Mouse (Mus musculus) forebrain, embryonic 16.5 days (tissue): ENCODE results near the gene Fam214a. TPM values are rescaled to one million over a fixed set of nuclear protein-coding genes. Genes with fewer than 3 reads are reported as not detected.

ENCODE experiments used
- ATAC-seq: fragments of 200-750 bp; cut with Nextera tagmentation; 2 replicates; pipeline ENCODE4 v1.8.0; 2017; ENCODE audit warnings: mild to moderate bottlenecking, moderate library complexity
- H3K27ac ChIP-seq: fragments of 300-500 bp; sonication (generic); 2 replicates; pipeline ENCODE4 v1.5.1; 2014; ENCODE audit warnings: low read length, control low read depth
- H3K27me3 ChIP-seq: fragments of 300-500 bp; sonication (generic); replicated peaks from 2 replicates; pipeline ENCODE4 v1.6.1; 2014; ENCODE audit warnings: low read length; ENCODE audit not compliant: control insufficient read depth, insufficient read depth
- H3K36me3 ChIP-seq: fragments of 300-500 bp; sonication (generic); 2 replicates; pipeline ENCODE4 v1.6.1; 2014; ENCODE audit not compliant: control insufficient read depth, insufficient read depth
- H3K4me1 ChIP-seq: fragments of 300-500 bp; sonication (generic); replicated peaks from 2 replicates; pipeline ENCODE4 v1.6.1; 2014; ENCODE audit warnings: low read length; ENCODE audit not compliant: control insufficient read depth, insufficient read depth
- H3K4me2 ChIP-seq: fragments of 300-500 bp; sonication (generic); 2 replicates; pipeline ENCODE4 v1.6.1; 2014; ENCODE audit warnings: mild to moderate bottlenecking, low read length, control low read depth
- H3K4me3 ChIP-seq: fragments of 300-500 bp; sonication (generic); replicated peaks from 2 replicates; pipeline ENCODE4 v1.5.1; 2014; ENCODE audit warnings: mild to moderate bottlenecking, low read length, control low read depth
- H3K9ac ChIP-seq: fragments of 300-500 bp; sonication (generic); replicated peaks from 2 replicates; pipeline ENCODE4 v1.6.1; 2014; ENCODE audit warnings: low read depth, low read length, control low read depth
- H3K9me3 ChIP-seq: fragments of 300-500 bp; sonication (generic); 2 replicates; pipeline ENCODE4 v1.6.1; 2016; ENCODE audit warnings: low read length; ENCODE audit not compliant: control insufficient read depth
- WGBS: fragments of 180-500 bp; shearing (Covaris S2); extraction: QIAGEN DNeasy Blood & Tissue Kit; methylation state at CpG from one replicate; pipeline ENCODE4 v1.1.7; 2014; 5-methylcytosine and 5-hydroxymethylcytosine counted together
- polyA plus RNA-seq: library from polyadenylated mRNA; unstranded; fragments of >200 nt; fragmentation: Nextera tagmentation; extraction: Ambion mirVana; gene quantifications from 2 replicates; pipeline ENCODE4 v1.2.1, GENCODE M21; 2015

Fam214a gene
- polyA plus RNA-seq, 1 experiment from 2014 or later: 30.1 TPM

GRCm38 (mm10) chr9:74975416-74975815 is 22.7 kb downstream of the Fam214a start:
- peak; percentile 18 for ATAC-seq
- H3K4me2 ChIP-seq: peak overlapping the region; percentile 71
- 10% methylated on average over 7 of the region's 7 CpGs for WGBS
- peaks cover 32% of the 10 kb centered on the region for H3K4me1 ChIP-seq
- H3K36me3 ChIP-seq: no peaks in the 10 kb centered on the region
- H3K9ac ChIP-seq: peak overlapping the region; percentile 72; the same call in 1 of the 2 replicates
- H3K4me3 ChIP-seq: peak overlapping the region; percentile 66
- H3K27ac ChIP-seq: peak overlapping the region; percentile 99
- no peaks in the 10 kb centered on the region for H3K9me3 ChIP-seq
- no peaks in the 10 kb centered on the region for H3K27me3 ChIP-seq

DNA sequence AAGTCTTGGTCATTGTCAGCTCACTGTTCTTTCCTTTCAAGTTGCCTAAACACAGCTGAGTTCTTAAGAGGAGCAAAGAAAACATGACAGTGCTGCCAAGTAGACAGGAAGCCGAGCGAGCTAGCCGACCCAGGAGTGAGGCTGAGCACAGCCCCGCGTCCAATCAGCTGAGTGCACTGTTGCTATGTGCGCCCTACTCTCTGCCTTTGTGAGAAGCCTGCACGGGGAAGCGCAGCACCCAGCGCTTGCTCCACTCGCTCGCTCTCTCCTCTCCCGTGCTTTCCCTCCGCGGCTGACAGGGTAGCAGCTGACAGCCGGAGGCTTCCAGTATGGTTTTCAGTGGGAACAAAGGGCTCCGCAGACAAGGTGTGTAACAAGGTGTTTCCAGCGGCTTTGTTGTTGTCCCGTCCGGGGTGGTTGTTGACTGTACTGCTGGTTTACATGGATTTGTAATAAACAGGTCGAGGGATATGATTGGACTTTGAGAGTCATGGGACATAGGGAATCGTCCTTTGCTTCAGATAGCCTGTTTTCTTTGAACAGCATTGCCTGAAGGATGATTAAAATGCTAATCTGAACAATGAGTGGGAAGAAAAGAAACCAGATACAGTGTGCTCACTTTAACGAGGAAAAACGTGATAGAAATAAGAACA is 23.4 kb downstream of the Fam214a start:
- Histone ChIP-seq H3K4me1 (peaks cover 32% of the 10 kb centered on the region), H3K4me3 (peak overlapping the region; percentile 66), H3K27me3 (no peaks in the 10 kb centered on the region), H3K27ac (peak overlapping the region; percentile 99), H3K9ac (peak overlapping the region; percentile 72), H3K4me2 (peak overlapping the region; percentile 71), H3K36me3 (no peaks in the 10 kb centered on the region), H3K9me3 (no peaks in the 10 kb centered on the region)
- peak; percentile 100 for ATAC-seq
- WGBS: under 1% methylated on average over 23 of the region's 23 CpGs

DNA sequence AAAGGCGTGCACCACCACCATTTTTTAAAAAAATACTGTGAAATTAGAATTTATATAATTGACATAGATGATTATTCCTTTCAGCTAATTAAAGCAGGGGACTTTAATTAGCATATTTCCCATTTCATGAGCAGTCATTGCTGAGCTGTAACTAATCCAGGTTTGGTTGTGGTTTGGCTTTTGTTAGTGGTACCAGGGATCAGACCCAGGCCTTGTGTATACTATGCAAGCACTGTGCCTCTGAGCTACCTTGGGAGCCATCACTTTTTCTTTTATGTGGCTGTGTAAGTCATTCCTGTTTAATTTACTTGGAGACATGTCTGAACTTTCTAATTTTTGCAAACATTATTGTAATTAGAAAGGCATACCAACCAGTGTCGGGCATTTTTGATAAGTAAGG is 24.6 kb downstream of the Fam214a start:
- peak overlapping the region; percentile 72 for H3K9ac ChIP-seq
- peak overlapping the region; percentile 71 for H3K4me2 ChIP-seq
- 54% methylated on average over 2 of the region's 2 CpGs for WGBS
- H3K27ac ChIP-seq: no peak overlapping the region; the same call in 1 of the 2 replicates
- ATAC-seq: no peak
- peak overlapping the region; percentile 66 for H3K4me3 ChIP-seq
- H3K27me3 ChIP-seq: no peaks in the 10 kb centered on the region
- no peaks in the 10 kb centered on the region for H3K36me3 ChIP-seq
- peaks cover 32% of the 10 kb centered on the region for H3K4me1 ChIP-seq
- no peaks in the 10 kb centered on the region for H3K9me3 ChIP-seq

GRCm38 (mm10) chr9:74977962-74978361 is 25.3 kb downstream of the Fam214a start:
- Histone ChIP-seq H3K27ac (no peak overlapping the region), H3K4me1 (peaks cover 32% of the 10 kb centered on the region), H3K4me2 (peak overlapping the region; percentile 71), H3K36me3 (no peaks in the 10 kb centered on the region), H3K4me3 (0 out of 2 replicates have a peak overlapping the region, but pooled peaks have one; percentile 2), H3K9ac (0 out of 2 replicates have a peak overlapping the region, but pooled peaks have one; percentile 27), H3K9me3 (no peaks in the 10 kb centered on the region), H3K27me3 (no peaks in the 10 kb centered on the region)
- no peak for ATAC-seq
- WGBS: 62% methylated on average over 7 of the region's 7 CpGs

GRCm38 (mm10) chr9:74978868-74979267 is 26.2 kb downstream of the Fam214a start:
- Histone ChIP-seq H3K4me1 (peaks cover 32% of the 10 kb centered on the region), H3K27ac (no peak overlapping the region), H3K27me3 (no peaks in the 10 kb centered on the region), H3K4me2 (no peak overlapping the region), H3K36me3 (no peaks in the 10 kb centered on the region), H3K9ac (no peak overlapping the region), H3K4me3 (no peak overlapping the region), H3K9me3 (no peaks in the 10 kb centered on the region)
- ATAC-seq: no peak
- WGBS: 82% methylated on average over 7 of the region's 7 CpGs

DNA sequence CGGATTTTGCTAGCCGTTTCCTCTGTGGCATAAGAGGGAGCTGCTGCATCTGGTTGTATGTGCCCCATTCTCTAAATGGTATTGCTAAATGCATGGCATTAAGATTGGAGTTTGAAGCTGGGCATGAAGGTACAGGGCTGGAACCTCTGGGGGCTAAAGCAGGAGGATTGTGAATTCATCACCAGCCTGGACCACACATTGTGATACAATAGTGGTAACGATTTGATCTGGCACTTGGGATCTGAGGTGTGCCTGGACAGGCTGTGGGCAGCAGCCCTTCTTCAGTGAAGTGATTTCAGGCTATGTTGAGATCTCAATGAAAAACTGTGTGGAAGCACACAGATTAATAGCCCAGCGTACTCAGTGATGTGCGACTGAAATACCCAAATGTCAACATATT is 26.7 kb downstream of the Fam214a start:
- ATAC-seq: no peak
- no peaks in the 10 kb centered on the region for H3K9me3 ChIP-seq
- no peak overlapping the region for H3K4me2 ChIP-seq
- H3K4me3 ChIP-seq: no peak overlapping the region
- H3K36me3 ChIP-seq: no peaks in the 10 kb centered on the region
- no peak overlapping the region for H3K9ac ChIP-seq
- WGBS: 78% methylated on average over 5 of the region's 5 CpGs
- no peaks in the 10 kb centered on the region for H3K27me3 ChIP-seq
- no peak overlapping the region for H3K27ac ChIP-seq
- H3K4me1 ChIP-seq: peaks cover 29% of the 10 kb centered on the region

- Histone ChIP-seq H3K4me2 (no peak overlapping the region), H3K4me3 (no peak overlapping the region), H3K27me3 (no peaks in the 10 kb centered on the region), H3K27ac (no peak overlapping the region), H3K9me3 (no peaks in the 10 kb centered on the region), H3K4me1 (peaks cover 25% of the 10 kb centered on the region), H3K9ac (no peak overlapping the region), H3K36me3 (no peaks in the 10 kb centered on the region)
- 100% methylated on average over 1 of the region's 1 CpGs for WGBS
- no peak for ATAC-seq
Observed at GRCm38 (mm10) chr9:74979866-74980265, 27.2 kb downstream of the Fam214a start.

- H3K36me3 ChIP-seq: no peaks in the 10 kb centered on the region
- H3K9ac ChIP-seq: no peak overlapping the region
- WGBS: 67% methylated on average over 3 of the region's 3 CpGs
- no peak overlapping the region for H3K4me3 ChIP-seq
- no peak overlapping the region for H3K27ac ChIP-seq
- H3K27me3 ChIP-seq: no peaks in the 10 kb centered on the region
- ATAC-seq: no peak
- H3K4me1 ChIP-seq: peaks cover 13% of the 10 kb centered on the region
- no peak overlapping the region for H3K4me2 ChIP-seq
- no peaks in the 10 kb centered on the region for H3K9me3 ChIP-seq
Observed at GRCm38 (mm10) chr9:74981663-74982111, 29.0 kb downstream of the Fam214a start.

DNA sequence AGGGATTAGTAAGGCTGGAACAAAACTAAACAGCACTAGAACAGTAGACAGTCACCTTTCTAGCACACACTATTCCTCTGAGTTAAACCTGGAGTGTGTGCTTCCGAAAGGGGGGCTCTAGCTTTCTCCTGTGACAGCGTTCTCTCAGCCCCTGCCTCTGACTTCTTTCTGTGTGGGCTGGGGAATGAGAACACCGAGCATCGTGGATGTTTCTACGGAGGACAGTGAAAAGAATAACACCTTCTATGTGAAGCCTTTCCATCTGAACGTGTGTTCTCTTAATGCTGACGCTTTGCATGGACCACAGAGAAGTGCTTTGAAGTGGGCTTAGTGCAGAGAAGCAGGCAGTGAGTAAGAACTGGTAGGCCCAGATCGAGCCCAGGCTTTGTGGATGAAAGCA is 29.5 kb downstream of the Fam214a start:
- H3K4me1 ChIP-seq: peaks cover 10% of the 10 kb centered on the region

More for the DNA sequence above, 29.5 kb downstream of the Fam214a start:
- no peak overlapping the region for H3K4me2 ChIP-seq
- no peak overlapping the region for H3K27ac ChIP-seq
- H3K9ac ChIP-seq: no peak overlapping the region
- no peak for ATAC-seq
- 80% methylated on average over 8 of the region's 8 CpGs for WGBS
- no peaks in the 10 kb centered on the region for H3K9me3 ChIP-seq
- no peak overlapping the region for H3K4me3 ChIP-seq
- H3K36me3 ChIP-seq: no peaks in the 10 kb centered on the region
- H3K27me3 ChIP-seq: no peaks in the 10 kb centered on the region
